Mouse (Mus musculus): ENCODE measurements around the gene Bloc1s3. TPM values are rescaled to one million over a fixed set of nuclear protein-coding genes. Genes with fewer than 3 reads are reported as not detected.

Bloc1s3 gene
- polyA plus RNA-seq, 1 experiment from 2014 or later: 2.6 TPM

- Histone ChIP-seq H3K4me3 (replicated peaks) (no peak overlapping the region), H3K4me2 (no peak overlapping the region), H3K36me3 (no peaks in the 10 kb centered on the region), H3K27ac (0 out of 2 replicates have a peak overlapping the region, but pooled peaks have one; percentile 45), H3K27me3 (peaks cover 23% of the 10 kb centered on the region), H3K4me1 (peaks cover 30% of the 10 kb centered on the region), H3K9me3 (replicated peaks) (no peaks in the 10 kb centered on the region), H3K9ac (no peak overlapping the region)
- ATAC-seq (replicated peaks; ENCODE audit: low FRiP score): 0 out of 2 replicates have a peak, but pooled peaks have one; percentile 17
- WGBS: 36% methylated on average over 20 of the region's 20 CpGs
These were observed 12.5 kb downstream of the Bloc1s3 start for GRCm38 (mm10) chr7:19495521-19496213.

DNA sequence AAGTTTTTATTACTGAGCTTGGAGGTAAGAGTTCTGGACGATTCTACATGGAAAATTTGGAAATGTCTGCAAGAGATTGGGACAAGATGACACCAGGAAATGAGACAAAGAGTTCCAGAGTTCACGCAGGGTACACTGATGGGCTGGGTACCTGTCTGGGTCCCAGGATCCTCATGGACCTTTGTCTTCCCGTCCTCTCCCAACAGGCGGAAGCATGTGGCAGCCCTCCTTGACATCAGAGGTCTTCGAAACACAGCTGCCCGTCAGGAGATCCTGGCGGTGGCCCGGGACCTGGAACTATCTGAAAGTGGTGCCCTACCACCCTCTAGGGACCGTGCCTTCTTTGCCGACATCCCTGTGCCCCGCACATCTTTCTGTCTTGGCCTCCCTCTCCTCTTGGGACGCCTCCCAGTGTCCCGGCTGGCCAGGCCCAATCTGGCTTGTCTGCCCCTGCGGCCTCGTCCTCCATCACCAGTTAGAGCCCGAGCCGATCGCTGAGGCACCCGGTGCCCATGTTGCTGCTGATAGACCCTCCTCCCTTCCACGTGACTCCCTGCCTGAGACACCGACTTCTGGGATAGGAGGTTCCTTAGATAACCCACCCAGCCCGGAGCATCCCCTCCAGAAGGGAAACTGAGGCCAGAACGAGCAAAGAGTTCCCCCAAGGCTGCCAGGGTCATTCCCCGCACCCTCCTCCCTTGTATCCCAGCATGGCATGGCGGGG lies 13.3 kb downstream of the Bloc1s3 start:
- ATAC-seq (replicated peaks; ENCODE audit: low FRiP score): no peak
- Histone ChIP-seq H3K27ac (no peak overlapping the region), H3K4me2 (no peak overlapping the region), H3K4me1 (peaks cover 30% of the 10 kb centered on the region), H3K4me3 (replicated peaks) (no peak overlapping the region), H3K27me3 (peaks cover 30% of the 10 kb centered on the region), H3K9ac (no peak overlapping the region), H3K36me3 (no peaks in the 10 kb centered on the region), H3K9me3 (replicated peaks) (no peaks in the 10 kb centered on the region)
- 82% methylated on average over 25 of the region's 25 CpGs for WGBS

- Histone ChIP-seq H3K27ac (peak overlapping the region; percentile 71), H3K4me1 (peaks cover 34% of the 10 kb centered on the region), H3K36me3 (no peaks in the 10 kb centered on the region), H3K9me3 (replicated peaks) (no peaks in the 10 kb centered on the region), H3K9ac (0 out of 2 replicates have a peak overlapping the region, but pooled peaks have one; percentile 19), H3K27me3 (peaks cover 58% of the 10 kb centered on the region), H3K4me2 (peak overlapping the region; percentile 56), H3K4me3 (replicated peaks) (peak overlapping the region; percentile 31)
- no peak for ATAC-seq (replicated peaks; ENCODE audit: low FRiP score)
- WGBS: 3% methylated on average over 26 of the region's 26 CpGs
These were observed 16.4 kb downstream of the Bloc1s3 start for GRCm38 (mm10) chr7:19491731-19492130.

DNA sequence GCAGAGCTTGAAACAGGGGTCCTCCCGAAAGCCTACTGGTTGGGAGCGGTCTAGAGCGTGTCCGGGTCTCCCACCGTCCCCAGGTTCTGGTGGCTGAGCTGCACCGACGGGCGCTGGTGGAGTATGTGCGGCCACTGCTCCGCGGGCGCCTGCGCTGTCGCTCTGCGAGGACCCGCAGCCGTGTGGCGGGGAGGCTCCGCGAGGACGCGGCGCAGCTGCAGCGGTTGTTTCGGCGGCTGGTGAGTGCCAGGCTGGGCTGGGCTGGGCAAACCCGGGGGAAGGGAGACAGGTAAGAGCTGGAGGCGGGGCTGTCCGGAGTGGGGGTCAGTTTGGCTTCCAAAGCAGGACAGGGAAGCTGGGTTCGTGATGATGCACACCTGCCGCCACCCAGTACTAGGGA lies 18.6 kb downstream of the Bloc1s3 start:
- no peak overlapping the region for H3K9ac ChIP-seq

DNA sequence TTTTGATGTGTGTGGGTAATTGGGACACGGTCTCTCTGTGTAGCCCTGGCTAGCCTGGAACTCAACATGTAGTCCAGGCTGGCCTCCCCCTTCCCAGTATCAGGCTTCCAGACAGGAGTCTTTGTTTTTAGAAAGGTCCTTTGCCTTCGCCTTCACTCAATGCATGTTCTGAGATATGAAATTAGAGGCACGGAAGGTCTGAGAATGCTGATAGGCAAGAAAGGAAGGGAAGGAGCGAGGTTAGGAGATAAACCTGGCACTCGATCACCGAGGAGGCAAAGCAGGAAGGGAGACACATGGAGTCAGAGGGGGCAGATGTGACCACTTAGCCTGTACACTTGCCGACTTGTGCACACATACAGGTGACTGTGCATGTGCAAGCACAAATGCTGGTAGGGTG lies 21.6 kb downstream of the Bloc1s3 start:
- ATAC-seq (replicated peaks; ENCODE audit: low FRiP score): no peak
- H3K4me3 ChIP-seq (replicated peaks): no peak overlapping the region

More for the DNA sequence above, 18.6 kb downstream of the Bloc1s3 start:
- Histone ChIP-seq H3K27me3 (peaks cover 58% of the 10 kb centered on the region), H3K9me3 (replicated peaks) (no peaks in the 10 kb centered on the region), H3K36me3 (no peaks in the 10 kb centered on the region), H3K27ac (no peak overlapping the region), H3K4me2 (peak overlapping the region; percentile 47), H3K4me1 (peaks cover 19% of the 10 kb centered on the region), H3K4me3 (replicated peaks) (peak overlapping the region; percentile 17)
- WGBS: 12% methylated on average over 31 of the region's 31 CpGs
- 0 out of 2 replicates have a peak, but pooled peaks have one; percentile 50 for ATAC-seq (replicated peaks; ENCODE audit: low FRiP score)

DNA sequence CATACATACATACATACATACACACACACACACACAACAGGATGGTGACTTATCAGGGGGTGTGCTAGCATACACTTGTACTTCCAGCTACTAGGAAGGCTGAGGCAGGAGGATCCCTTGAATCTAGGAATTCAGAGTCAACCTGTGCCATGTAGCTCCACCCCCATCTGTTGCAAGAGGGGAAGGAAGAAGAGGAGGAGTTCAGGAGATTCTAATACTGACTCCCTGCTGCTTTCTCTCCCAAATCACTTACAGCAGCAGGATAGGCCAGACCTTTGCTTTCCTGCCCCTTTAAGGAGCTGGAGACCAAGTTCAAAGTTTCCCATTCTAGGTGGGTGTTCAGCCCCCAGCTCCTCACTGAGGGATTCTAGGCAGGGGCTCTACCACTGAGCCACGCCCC lies 22.7 kb downstream of the Bloc1s3 start:
- WGBS: 88% methylated on average over 1 of the region's 1 CpGs
- no peak overlapping the region for H3K27ac ChIP-seq
- no peaks in the 10 kb centered on the region for H3K36me3 ChIP-seq
- no peak overlapping the region for H3K9ac ChIP-seq
- H3K4me1 ChIP-seq: peaks cover 8% of the 10 kb centered on the region
- ATAC-seq (replicated peaks; ENCODE audit: low FRiP score): no peak
- H3K4me3 ChIP-seq (replicated peaks): no peak overlapping the region
- H3K4me2 ChIP-seq: no peak overlapping the region
- peaks cover 33% of the 10 kb centered on the region for H3K27me3 ChIP-seq
- H3K9me3 ChIP-seq (replicated peaks): no peaks in the 10 kb centered on the region

More for the DNA sequence above, 21.6 kb downstream of the Bloc1s3 start:
- Histone ChIP-seq H3K4me2 (no peak overlapping the region), H3K27me3 (peaks cover 44% of the 10 kb centered on the region), H3K36me3 (no peaks in the 10 kb centered on the region), H3K27ac (no peak overlapping the region), H3K9me3 (replicated peaks) (no peaks in the 10 kb centered on the region), H3K9ac (no peak overlapping the region), H3K4me1 (peaks cover 10% of the 10 kb centered on the region)
- 91% methylated on average over 7 of the region's 7 CpGs for WGBS

DNA sequence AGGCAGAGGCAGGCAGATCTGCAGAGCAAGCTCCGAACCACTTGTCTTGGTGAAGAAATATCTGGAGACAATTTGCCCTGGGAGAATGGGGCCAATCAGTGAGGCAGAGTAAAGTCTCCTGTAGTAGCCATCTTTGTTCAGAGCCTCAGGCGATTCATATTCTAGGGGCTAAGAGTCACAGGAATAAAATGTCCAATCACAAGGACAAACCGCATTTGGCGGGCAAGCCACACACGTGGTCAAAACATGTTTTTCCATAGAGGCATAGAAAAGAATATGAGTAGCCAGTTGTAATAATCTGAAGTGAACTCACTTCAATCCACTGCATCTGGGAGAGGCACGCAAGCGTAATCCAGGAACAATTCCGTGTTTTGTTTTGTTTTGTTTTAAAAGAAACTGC lies 24.9 kb downstream of the Bloc1s3 start:
- ATAC-seq (replicated peaks; ENCODE audit: low FRiP score): no peak
- WGBS: 81% methylated on average over 8 of the region's 8 CpGs
- H3K27ac ChIP-seq: no peak overlapping the region

GRCm38 (mm10) chr7:19477624-19478384 lies 30.4 kb downstream of the Bloc1s3 start:
- H3K27ac ChIP-seq: peak overlapping the region; percentile 45
- peaks cover 25% of the 10 kb centered on the region for H3K27me3 ChIP-seq
- no peaks in the 10 kb centered on the region for H3K36me3 ChIP-seq
- peaks cover 16% of the 10 kb centered on the region for H3K4me1 ChIP-seq
- H3K4me3 ChIP-seq (replicated peaks): no peak overlapping the region
- no peak overlapping the region for H3K4me2 ChIP-seq
- 28% methylated on average over 14 of the region's 14 CpGs for WGBS
- H3K9ac ChIP-seq: no peak overlapping the region
- ATAC-seq (replicated peaks; ENCODE audit: low FRiP score): no peak
- H3K9me3 ChIP-seq (replicated peaks): no peaks in the 10 kb centered on the region

More for the DNA sequence above, 24.9 kb downstream of the Bloc1s3 start:
- Histone ChIP-seq H3K4me2 (no peak overlapping the region), H3K36me3 (no peaks in the 10 kb centered on the region), H3K9me3 (replicated peaks) (no peaks in the 10 kb centered on the region), H3K9ac (no peak overlapping the region), H3K4me1 (no peaks in the 10 kb centered on the region), H3K27me3 (peaks cover 11% of the 10 kb centered on the region), H3K4me3 (replicated peaks) (no peak overlapping the region)

DNA sequence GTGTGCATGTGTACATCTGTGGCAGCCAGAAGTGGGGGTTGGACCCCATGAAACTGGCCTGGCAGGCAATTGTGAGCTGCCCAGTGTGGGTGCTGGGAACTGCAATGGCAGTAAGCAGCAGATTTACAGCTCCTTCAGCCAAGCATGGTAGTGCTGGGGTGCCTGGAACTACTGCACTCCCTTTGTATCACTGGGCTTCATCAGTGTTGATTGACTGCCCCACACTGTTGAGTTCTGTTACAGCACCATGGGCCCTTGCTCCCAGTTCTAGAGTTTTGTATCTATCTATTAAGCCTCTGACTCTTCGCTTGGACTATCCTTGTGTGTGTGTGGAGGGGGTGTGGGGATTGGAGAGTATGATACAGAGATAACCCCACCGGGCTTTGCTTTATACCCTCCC lies 31.1 kb downstream of the Bloc1s3 start:
- no peak for ATAC-seq (replicated peaks; ENCODE audit: low FRiP score)

GRCm38 (mm10) chr7:19473875-19474443 lies 34.2 kb downstream of the Bloc1s3 start:
- H3K27me3 ChIP-seq: peaks cover 62% of the 10 kb centered on the region
- H3K27ac ChIP-seq: peak overlapping the region; percentile 80
- 1% methylated on average over 71 of the region's 89 CpGs for WGBS
- H3K4me1 ChIP-seq: peaks cover 30% of the 10 kb centered on the region
- no peaks in the 10 kb centered on the region for H3K9me3 ChIP-seq (replicated peaks)
- ATAC-seq (replicated peaks; ENCODE audit: low FRiP score): peak; percentile 85
- H3K36me3 ChIP-seq: no peaks in the 10 kb centered on the region
- H3K4me2 ChIP-seq: peak overlapping the region; percentile 93
- H3K9ac ChIP-seq: peak overlapping the region; percentile 60
- H3K4me3 ChIP-seq (replicated peaks): peak overlapping the region; percentile 62

More for the DNA sequence above, 31.1 kb downstream of the Bloc1s3 start:
- H3K4me1 ChIP-seq: peaks cover 19% of the 10 kb centered on the region
- H3K9me3 ChIP-seq (replicated peaks): no peaks in the 10 kb centered on the region
- H3K4me3 ChIP-seq (replicated peaks): no peak overlapping the region
- no peak overlapping the region for H3K9ac ChIP-seq
- no peak overlapping the region for H3K4me2 ChIP-seq
- H3K27me3 ChIP-seq: peaks cover 33% of the 10 kb centered on the region
- 78% methylated on average over 2 of the region's 2 CpGs for WGBS
- H3K36me3 ChIP-seq: no peaks in the 10 kb centered on the region
- H3K27ac ChIP-seq: peak overlapping the region; percentile 45; the same call in 1 of the 2 replicates

DNA sequence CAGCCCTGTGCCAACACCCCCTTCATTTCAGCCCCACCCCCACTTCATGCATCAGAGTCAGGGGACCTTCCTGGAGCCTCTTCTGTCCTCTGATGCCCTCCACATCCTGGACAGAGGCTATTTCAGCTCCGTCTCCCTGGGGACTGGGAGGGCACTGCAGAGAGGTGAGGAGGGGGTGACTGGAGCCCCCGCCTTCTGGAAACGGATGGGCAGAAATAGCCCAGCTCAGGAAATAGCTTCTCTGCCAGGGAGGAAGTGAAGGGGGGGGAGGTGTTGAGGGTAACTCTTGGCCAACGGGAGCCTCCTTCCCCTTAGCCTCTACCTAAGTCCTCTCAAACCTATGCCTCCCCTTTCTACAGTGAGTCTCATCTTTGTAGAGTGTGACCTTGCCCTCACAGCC lies 35.8 kb downstream of the Bloc1s3 start:
- no peak overlapping the region for H3K9ac ChIP-seq
- H3K4me1 ChIP-seq: peaks cover 27% of the 10 kb centered on the region
- no peak overlapping the region for H3K4me3 ChIP-seq (replicated peaks)
- H3K4me2 ChIP-seq: peak overlapping the region; percentile 93
- 28% methylated on average over 4 of the region's 4 CpGs for WGBS
- H3K36me3 ChIP-seq: no peaks in the 10 kb centered on the region
- peaks cover 70% of the 10 kb centered on the region for H3K27me3 ChIP-seq
- no peaks in the 10 kb centered on the region for H3K9me3 ChIP-seq (replicated peaks)
- peak overlapping the region; percentile 80; the same call in 1 of the 2 replicates for H3K27ac ChIP-seq
- no peak for ATAC-seq (replicated peaks; ENCODE audit: low FRiP score)

Data from kidney, embryonic 15.5 days (tissue).